Mouse (Mus musculus) embryonic fibroblast, embryonic 13.5 days (primary cell): ENCODE measurements around the gene Atp2c2.

Experiments
- CTCF ChIP-seq: IDR thresholded peaks from 2 replicates; pipeline ENCODE4 v1.5.1; 2011; ENCODE audit warnings: mild to moderate bottlenecking, control low read depth, low read length, moderate library complexity, borderline replicate concordance; ENCODE audit not compliant: insufficient read depth
- POLR2A ChIP-seq: IDR thresholded peaks from 2 replicates; pipeline ENCODE4 v1.6.1; 2011; ENCODE audit warnings: low read depth, mild to moderate bottlenecking, control low read depth, low read length, moderate library complexity

- TF ChIP-seq CTCF (no peak), POLR2A (no peak)
Observed at GRCm38 (mm10) chr8:119776668-119777245, 76.9 kb downstream of the Atp2c2 start.
